Mouse (Mus musculus): ENCODE measurements around the gene Plgrkt. TPM values are rescaled to one million over a fixed set of nuclear protein-coding genes. Genes with fewer than 3 reads are reported as not detected.

Plgrkt gene
- total and polyA plus RNA-seq, 3 experiments: 117 to 145 TPM; not detected in 1

GRCm38 (mm10) chr19:29400466-29400865 is 33.3 kb upstream of the Plgrkt start (continued):
- TF ChIP-seq ZMIZ1 (IDR thresholded peaks at IDR 0.05; ENCODE audit: low read depth, low read length) (no peak), ZNF384 (IDR thresholded peaks at IDR 0.05; ENCODE audit: low read depth, low read length) (peak; percentile 62), MEF2A (IDR thresholded peaks at IDR 0.05; ENCODE audit: extremely low read depth, insufficient replicate concordance, low read depth, low read length, poor library complexity, severe bottlenecking) (no peak; the same call in 1 of the 2 replicates), GABPA (IDR thresholded peaks at IDR 0.05; ENCODE audit: low read depth, low read length) (no peak), SIN3A (IDR thresholded peaks at IDR 0.05; ENCODE audit: low read length) (peak; percentile 97), USF1 (IDR thresholded peaks at IDR 0.05; ENCODE audit: low read depth, low read length) (no peak), RAD21 (IDR thresholded peaks at IDR 0.05; ENCODE audit: low read depth, low read length) (no peak)

- TF ChIP-seq E2F4 (IDR thresholded peaks at IDR 0.05; ENCODE audit: borderline replicate concordance, low read depth, low read length): no peak
- TF ChIP-seq CHD1 (IDR thresholded peaks at IDR 0.05; ENCODE audit: low read depth, low read length): 0 out of 2 replicates have a peak, but pooled peaks have one; percentile 34
- no peak for TF ChIP-seq POLR2AphosphoS5 (IDR thresholded peaks at IDR 0.05; ENCODE audit: borderline replicate concordance, low read depth, low read length)
- no peak for TF ChIP-seq CHD2 (IDR thresholded peaks at IDR 0.05; ENCODE audit: low read length)
- TF ChIP-seq MAX (IDR thresholded peaks at IDR 0.05; ENCODE audit: low read length): peak; percentile 56; the same call in 1 of the 2 replicates
- 0 out of 2 replicates have a peak, but pooled peaks have one; percentile 20 for TF ChIP-seq ELF1 (IDR thresholded peaks at IDR 0.05; ENCODE audit: low read depth, low read length)
- no peak for TF ChIP-seq ZNF384 (IDR thresholded peaks at IDR 0.05; ENCODE audit: low read depth, low read length)
- TF ChIP-seq ZMIZ1 (IDR thresholded peaks at IDR 0.05; ENCODE audit: low read depth, low read length): no peak
- TF ChIP-seq EP300 (IDR thresholded peaks at IDR 0.05; ENCODE audit: low read depth in 1 of 2, low read length in 2 of 2): peak; percentile 13 to 25; a peak in 1 of 4 replicates
- TF ChIP-seq NRF1 (IDR thresholded peaks at IDR 0.05; ENCODE audit: insufficient read depth, low read depth, low read length, poor library complexity, severe bottlenecking): no peak
- TF ChIP-seq TCF12 (IDR thresholded peaks at IDR 0.05; ENCODE audit: low read depth, low read length): no peak
- no peak for TF ChIP-seq TAL1 (IDR thresholded peaks at IDR 0.05; ENCODE audit: low read length)
- no peak for TF ChIP-seq MAFK (IDR thresholded peaks at IDR 0.05; ENCODE audit: borderline replicate concordance, low read depth, low read length)
- no peak for TF ChIP-seq RCOR1 (IDR thresholded peaks at IDR 0.05; ENCODE audit: low read depth, low read length)
- no peak for TF ChIP-seq MEF2A (IDR thresholded peaks at IDR 0.05; ENCODE audit: extremely low read depth, insufficient replicate concordance, low read depth, low read length, poor library complexity, severe bottlenecking)
- no peak for TF ChIP-seq JUND (IDR thresholded peaks at IDR 0.05; ENCODE audit: low read depth, low read length)
- H3K27ac ChIP-seq (ENCODE audit: control insufficient read depth, low read depth, low read length): peak overlapping the region; percentile 40
- no peaks in the 10 kb centered on the region for H3K27me3 ChIP-seq (ENCODE audit: control insufficient read depth in 1 of 2, insufficient read depth in 2 of 2, low read length in 2 of 2)
- no peaks in the 10 kb centered on the region for H3K9me3 ChIP-seq (replicated peaks; ENCODE audit: insufficient read depth, low read length)
- H3K9ac ChIP-seq (ENCODE audit: control insufficient read depth, low read depth, low read length, poor library complexity, severe bottlenecking): peak overlapping the region; percentile 37
- peak overlapping the region in 1 of 2 experiments; percentile 49; a peak in 3 of 4 replicates for H3K4me3 ChIP-seq (ENCODE audit: control insufficient read depth in 1 of 2, insufficient read depth in 1 of 2, low read depth in 2 of 2, low read length in 2 of 2)
- H3K36me3 ChIP-seq (ENCODE audit: control insufficient read depth in 1 of 2, insufficient read depth in 2 of 2, low read length in 2 of 2): peaks cover 0 to 33% of the 10 kb centered on the region in 2 experiments; a peak in 2 of 4 replicates
- no peaks in the 10 kb centered on the region for H3K79me2 ChIP-seq (ENCODE audit: control insufficient read depth, insufficient read depth, low read length, poor library complexity)
- DNase-seq (ENCODE audit: low read depth, low spot score): peak; percentile 69
- H3K4me1 ChIP-seq (ENCODE audit: control insufficient read depth in 1 of 2, insufficient read depth in 2 of 2, low read length in 2 of 2): peaks cover 19 to 31% of the 10 kb centered on the region in 2 experiments
These were observed 32.6 kb upstream of the Plgrkt start for GRCm38 (mm10) chr19:29399786-29400185.
